Mouse (Mus musculus): ENCODE results near the gene Slc25a3. TPM values are rescaled to one million over a fixed set of nuclear protein-coding genes. Genes with fewer than 3 reads are reported as not detected.

The Slc25a3 gene
- 470 and 474 TPM in 2 replicates for polyA plus RNA-seq (2014; fragmentation: Nextera tagmentation; extraction: Ambion mirVana)

- Histone ChIP-seq H3K9ac (peak within 1 kb of the TSS; percentile 92), H3K4me3 (ENCODE audit: low read depth, low read length) (peak within 1 kb of the TSS; percentile 99), H3K4me1 (ENCODE audit: insufficient read depth) (peaks cover 9% of the 10 kb centered on the region; the same call in 1 of the 2 replicates), H3K9me3 (ENCODE audit: low read depth, low read length) (no peaks in the 10 kb centered on the region), H3K4me2 (peak within 1 kb of the TSS; percentile 84), H3K27ac (ENCODE audit: low read depth) (peak within 1 kb of the TSS; percentile 94), H3K36me3 (ENCODE audit: insufficient read depth) (peaks cover 30% of the 10 kb centered on the region), H3K27me3 (ENCODE audit: insufficient read depth, low read length) (no peaks in the 10 kb centered on the region)
- ATAC-seq (ENCODE audit: insufficient read depth): peak; percentile 99
- peak; percentile 99 for DNase-seq
- TF ChIP-seq CTCF (IDR thresholded peaks at IDR 0.05; ENCODE audit: low read depth): no peak
- WGBS: 11% methylated on average over 59 of the region's 59 CpGs
Observed at GRCm38 (mm10) chr10:91123828-91124822, at the start of gene Slc25a3. Gene Slc25a3, minus strand, starts transcription at chr10:91124059.

- H3K27me3 ChIP-seq (ENCODE audit: insufficient read depth, low read length): no peaks in the 10 kb centered on the region
- peak overlapping the region; percentile 73 for H3K4me2 ChIP-seq
- peak overlapping the region; percentile 100 for H3K27ac ChIP-seq (ENCODE audit: low read depth)
- H3K36me3 ChIP-seq (ENCODE audit: insufficient read depth): 0 out of 2 replicates have a peak, but pooled peaks cover 4% of the 10 kb centered on the region
- DNase-seq (no peak), ATAC-seq (ENCODE audit: insufficient read depth) (no peak)
- no peak for TF ChIP-seq CTCF (IDR thresholded peaks at IDR 0.05; ENCODE audit: low read depth)
- 79% methylated on average over 14 of the region's 14 CpGs for WGBS
- H3K4me3 ChIP-seq (ENCODE audit: low read depth, low read length): peak overlapping the region; percentile 99
- peak overlapping the region; percentile 100 for H3K9ac ChIP-seq
- peaks cover 12% of the 10 kb centered on the region; the same call in 1 of the 2 replicates for H3K4me1 ChIP-seq (ENCODE audit: insufficient read depth)
- no peaks in the 10 kb centered on the region for H3K9me3 ChIP-seq (ENCODE audit: low read depth, low read length)
Observed at GRCm38 (mm10) chr10:91172329-91173100, 48.7 kb upstream of the Slc25a3 start.

DNA sequence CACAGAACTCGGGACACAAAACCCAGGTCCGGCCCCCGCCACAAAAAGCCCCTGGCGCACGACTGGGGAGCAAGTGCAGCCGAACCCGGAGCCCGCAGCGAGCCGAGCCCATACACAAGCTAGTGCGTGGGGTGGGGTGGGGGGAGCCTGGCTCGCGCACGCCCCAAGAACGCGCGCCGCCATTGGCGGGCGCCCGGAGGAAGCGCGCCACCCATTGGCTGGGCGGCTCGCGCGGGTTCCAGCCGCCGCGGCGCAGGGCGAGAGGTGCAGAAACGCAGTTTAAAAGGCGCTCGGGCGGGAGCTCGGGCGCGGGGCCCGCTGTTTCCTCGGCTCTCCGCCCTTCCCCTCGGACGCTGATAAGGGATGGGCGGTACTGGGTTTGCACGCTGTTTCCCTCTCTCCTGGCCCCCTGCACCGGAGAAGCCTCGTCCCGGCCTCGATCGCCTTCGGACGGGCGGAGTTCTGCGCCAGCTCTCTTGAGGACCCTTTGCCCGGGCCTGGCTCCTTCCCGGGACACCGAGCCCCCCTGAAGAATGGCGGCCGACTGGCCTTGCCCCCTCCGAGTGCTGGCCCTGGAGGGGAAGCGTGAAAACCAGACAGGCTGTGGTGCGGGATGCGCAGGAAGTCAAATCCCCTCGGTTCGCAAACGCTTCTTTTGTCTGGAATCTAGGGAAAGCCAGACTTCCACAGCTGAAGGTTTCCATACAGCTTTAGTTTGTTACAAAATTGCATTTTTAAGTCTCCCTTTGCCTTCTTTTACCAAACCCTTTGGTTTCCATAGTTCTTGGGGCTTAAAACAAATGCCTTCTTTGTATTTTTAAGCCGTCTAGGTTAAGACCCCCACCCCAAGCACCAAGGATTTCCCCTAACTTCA, 47.8 kb upstream of the Slc25a3 start:
- H3K9ac ChIP-seq: peak overlapping the region; percentile 100
- no peaks in the 10 kb centered on the region for H3K27me3 ChIP-seq (ENCODE audit: insufficient read depth, low read length)
- DNase-seq: peak; percentile 96
- no peaks in the 10 kb centered on the region for H3K9me3 ChIP-seq (ENCODE audit: low read depth, low read length)
- peak overlapping the region; percentile 100 for H3K27ac ChIP-seq (ENCODE audit: low read depth)
- H3K4me1 ChIP-seq (ENCODE audit: insufficient read depth): peaks cover 14% of the 10 kb centered on the region; the same call in 1 of the 2 replicates
- WGBS: 0% methylated on average over 68 of the region's 68 CpGs
- H3K4me3 ChIP-seq (ENCODE audit: low read depth, low read length): peak overlapping the region; percentile 99
- TF ChIP-seq CTCF (IDR thresholded peaks at IDR 0.05; ENCODE audit: low read depth): no peak
- peak; percentile 96 for ATAC-seq (ENCODE audit: insufficient read depth)
- H3K36me3 ChIP-seq (ENCODE audit: insufficient read depth): 0 out of 2 replicates have a peak, but pooled peaks cover 4% of the 10 kb centered on the region
- peak overlapping the region; percentile 73 for H3K4me2 ChIP-seq

DNA sequence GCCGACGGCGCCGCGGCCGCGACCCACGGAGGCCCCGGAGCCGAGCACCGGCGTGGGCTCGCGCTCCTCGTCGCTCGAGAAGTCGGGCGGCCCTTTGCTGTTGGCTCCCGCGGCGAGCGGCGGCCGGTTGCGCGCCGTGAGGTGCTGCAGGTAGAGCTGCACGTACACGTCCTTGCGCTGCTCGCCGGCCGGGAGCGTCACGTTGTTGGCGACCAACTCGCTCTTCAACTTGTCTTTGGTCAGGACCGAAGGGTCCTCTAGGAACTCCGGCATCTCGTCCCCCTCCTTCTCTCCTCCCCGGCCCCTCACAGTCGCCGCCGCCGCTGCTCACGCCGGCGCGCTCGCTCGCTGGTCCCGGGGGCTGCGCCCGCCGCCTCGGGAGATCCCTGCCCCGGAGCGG, 47.2 kb upstream of the Slc25a3 start:
- Histone ChIP-seq H3K9ac (peak overlapping the region; percentile 100), H3K4me3 (ENCODE audit: low read depth, low read length) (peak overlapping the region; percentile 99), H3K4me1 (ENCODE audit: insufficient read depth) (peaks cover 14% of the 10 kb centered on the region; the same call in 1 of the 2 replicates), H3K9me3 (ENCODE audit: low read depth, low read length) (no peaks in the 10 kb centered on the region), H3K36me3 (ENCODE audit: insufficient read depth) (0 out of 2 replicates have a peak, but pooled peaks cover 4% of the 10 kb centered on the region), H3K4me2 (peak overlapping the region; percentile 73), H3K27ac (ENCODE audit: low read depth) (peak overlapping the region; percentile 100), H3K27me3 (ENCODE audit: insufficient read depth, low read length) (no peaks in the 10 kb centered on the region)
- WGBS: under 1% methylated on average over 59 of the region's 59 CpGs
- no peak for TF ChIP-seq CTCF (IDR thresholded peaks at IDR 0.05; ENCODE audit: low read depth)
- peak; percentile 59 for DNase-seq
- ATAC-seq (ENCODE audit: insufficient read depth): peak; percentile 33; the same call in 1 of the 2 replicates

GRCm38 (mm10) chr10:91170143-91170941, 46.5 kb upstream of the Slc25a3 start:
- no peaks in the 10 kb centered on the region for H3K27me3 ChIP-seq (ENCODE audit: insufficient read depth, low read length)
- peaks cover 14% of the 10 kb centered on the region; the same call in 1 of the 2 replicates for H3K4me1 ChIP-seq (ENCODE audit: insufficient read depth)
- TF ChIP-seq CTCF (IDR thresholded peaks at IDR 0.05; ENCODE audit: low read depth): peak; percentile 77
- DNase-seq (peak; percentile 97), ATAC-seq (ENCODE audit: insufficient read depth) (peak; percentile 51)
- H3K4me2 ChIP-seq: peak overlapping the region; percentile 79
- peak overlapping the region; percentile 100 for H3K9ac ChIP-seq
- peak overlapping the region; percentile 100 for H3K27ac ChIP-seq (ENCODE audit: low read depth)
- no peaks in the 10 kb centered on the region for H3K9me3 ChIP-seq (ENCODE audit: low read depth, low read length)
- H3K36me3 ChIP-seq (ENCODE audit: insufficient read depth): peaks cover 8% of the 10 kb centered on the region
- WGBS: under 1% methylated on average over 45 of the region's 50 CpGs
- peak overlapping the region; percentile 99 for H3K4me3 ChIP-seq (ENCODE audit: low read depth, low read length)

Measured in lung, embryonic 14.5 days (tissue).